Mouse (Mus musculus): ENCODE results near the gene Ankrd11.
"Not testable (repeated sequence)": the region's sequence is repeated elsewhere in the genome, so short reads cannot be mapped to it uniquely, and the experiment has no call there.

The Ankrd11 gene

GRCm38 (mm10) chr8:123040110-123040650, 1.9 kb downstream of the Ankrd11 start:
- in situ Hi-C loops (cut with MboI, MseI), result no loop called here

- in situ Hi-C loops (cut with MboI, MseI), result no loop called here
Measured at GRCm38 (mm10) chr8:123039376-123040109, 2.5 kb downstream of the Ankrd11 start.

GRCm38 (mm10) chr8:123038351-123038750, 3.7 kb downstream of the Ankrd11 start:
- in situ Hi-C loops (cut with MboI, MseI), result no loop called here

GRCm38 (mm10) chr8:123037487-123037886, 4.6 kb downstream of the Ankrd11 start:
- in situ Hi-C loops (cut with MboI, MseI), result no loop called here

DNA sequence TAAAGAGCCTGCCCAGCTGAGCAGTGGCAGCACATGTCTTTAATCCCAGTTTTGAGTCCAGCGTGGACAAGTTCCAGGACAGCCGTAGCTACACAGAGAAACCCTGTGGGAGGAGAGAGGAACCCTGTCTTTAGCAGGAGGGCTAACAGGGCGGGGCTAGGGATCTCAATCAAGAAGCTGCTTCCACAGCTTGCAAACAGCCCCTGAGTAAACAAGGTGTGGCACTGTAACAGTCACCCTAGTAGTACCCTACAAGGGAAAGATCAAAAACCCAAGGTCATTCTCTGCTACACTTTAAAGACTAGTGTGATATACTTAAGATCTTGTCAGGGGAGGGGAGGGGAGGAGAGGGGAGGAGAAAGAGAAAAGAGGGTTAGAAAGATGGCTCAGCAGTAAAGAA, 5.1 kb downstream of the Ankrd11 start:
- in situ Hi-C loops (cut with MboI, MseI), result no loop called here

DNA sequence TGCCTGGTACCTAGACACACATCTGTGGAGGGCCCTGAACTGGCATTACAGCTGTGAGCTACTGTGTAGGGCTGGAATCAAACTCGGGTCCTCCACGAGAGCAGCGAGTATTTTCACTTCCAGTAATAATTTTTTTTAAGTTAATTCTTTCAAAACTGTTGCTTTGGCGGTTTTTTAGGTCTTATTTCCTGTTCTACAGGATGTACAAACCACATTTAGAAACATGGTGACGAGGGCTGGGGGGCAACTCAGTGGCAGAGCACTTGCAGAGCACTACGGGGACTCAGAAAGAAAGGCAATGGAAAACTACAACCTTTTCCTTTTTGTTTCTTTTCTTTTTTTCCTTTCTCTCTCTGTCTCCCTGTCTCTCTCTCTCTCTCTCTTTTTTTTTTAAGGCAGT, 7.9 kb downstream of the Ankrd11 start:
- in situ Hi-C loops (cut with MboI, MseI), result no loop called here

DNA sequence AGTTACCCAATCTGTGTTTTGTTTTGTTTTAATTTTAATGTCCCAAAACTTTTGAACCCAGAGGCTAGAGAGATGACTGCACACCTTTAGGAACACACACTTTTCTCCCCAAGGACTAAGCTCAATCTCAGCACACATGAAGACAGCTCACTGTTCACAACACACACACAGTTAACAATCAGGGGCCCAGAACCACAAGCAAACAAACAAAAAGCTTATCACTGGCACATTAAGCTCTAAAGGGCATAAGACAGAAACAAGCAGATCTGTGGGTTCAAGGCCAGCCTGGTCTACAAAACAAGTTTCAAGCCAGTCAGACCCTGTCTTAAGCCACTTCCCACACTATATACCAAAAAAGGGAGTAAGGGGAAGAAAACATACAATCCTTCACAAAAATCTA, 8.6 kb downstream of the Ankrd11 start:
- in situ Hi-C loops (cut with MboI, MseI), result no loop called here

DNA sequence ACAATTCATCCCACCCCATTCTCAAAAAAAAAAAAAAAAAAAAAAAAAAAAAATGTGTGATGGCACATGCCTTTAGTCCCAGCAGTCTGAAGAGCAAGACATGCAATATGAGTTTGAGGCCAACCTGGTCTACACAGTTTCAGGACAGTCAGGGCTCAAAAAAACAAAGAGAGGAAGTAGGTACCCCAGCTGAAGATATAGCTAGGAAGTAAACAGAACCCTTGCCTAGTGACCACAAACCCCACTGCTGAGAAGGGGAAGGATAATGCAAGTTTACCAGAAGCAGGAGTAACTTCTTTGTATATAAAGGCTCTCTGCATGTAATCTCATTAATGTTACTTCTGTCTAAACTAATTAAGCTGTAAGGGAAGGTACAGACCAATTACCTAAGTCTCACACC, 9.3 kb downstream of the Ankrd11 start:
- in situ Hi-C loops (cut with MboI, MseI), result no loop called here

- in situ Hi-C loops (cut with MboI, MseI), result no loop called here
Measured at GRCm38 (mm10) chr8:123031321-123031978, 10.6 kb downstream of the Ankrd11 start.

DNA sequence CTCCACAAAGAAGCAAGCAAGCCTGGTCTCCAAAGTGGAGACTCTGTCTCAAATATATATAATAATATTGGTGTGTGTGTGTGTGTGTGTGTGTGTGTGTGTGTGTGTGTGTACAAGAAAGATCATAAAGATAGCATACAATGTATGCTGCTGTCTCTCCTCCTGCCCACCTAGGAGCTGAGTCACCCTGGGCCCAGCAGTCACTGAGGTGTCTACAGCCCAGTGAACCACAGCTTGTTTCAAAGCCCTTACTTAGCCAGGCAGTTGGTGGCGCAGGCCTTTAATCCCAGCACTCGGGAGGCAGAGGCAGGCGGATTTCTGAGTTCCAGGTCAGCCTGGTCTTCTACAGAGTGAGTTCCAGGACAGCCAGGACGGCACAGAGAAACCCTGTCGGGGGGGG, 12.0 kb downstream of the Ankrd11 start:
- in situ Hi-C loops (cut with MboI, MseI), result not testable (repeated sequence)

DNA sequence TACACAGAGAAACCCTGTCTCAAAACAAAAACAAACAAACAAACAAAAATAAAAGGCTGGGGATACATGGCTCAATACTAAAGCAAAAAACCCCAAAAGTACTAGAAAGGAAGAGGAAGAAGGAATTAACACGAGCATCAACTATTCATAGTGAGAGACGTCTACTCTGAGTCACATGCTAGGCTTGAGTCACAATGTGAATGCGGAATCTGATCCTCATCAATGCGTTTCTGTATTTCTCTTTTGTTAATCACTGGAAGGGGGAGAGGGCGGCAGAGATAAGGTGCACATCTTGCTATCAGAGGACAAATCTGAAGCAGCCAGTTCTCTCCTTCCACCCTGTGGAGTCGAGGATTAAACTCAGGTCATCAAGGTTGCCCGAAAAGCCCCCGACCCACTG, 14.3 kb downstream of the Ankrd11 start:
- in situ Hi-C loops (cut with MboI, MseI), result no loop called here

DNA sequence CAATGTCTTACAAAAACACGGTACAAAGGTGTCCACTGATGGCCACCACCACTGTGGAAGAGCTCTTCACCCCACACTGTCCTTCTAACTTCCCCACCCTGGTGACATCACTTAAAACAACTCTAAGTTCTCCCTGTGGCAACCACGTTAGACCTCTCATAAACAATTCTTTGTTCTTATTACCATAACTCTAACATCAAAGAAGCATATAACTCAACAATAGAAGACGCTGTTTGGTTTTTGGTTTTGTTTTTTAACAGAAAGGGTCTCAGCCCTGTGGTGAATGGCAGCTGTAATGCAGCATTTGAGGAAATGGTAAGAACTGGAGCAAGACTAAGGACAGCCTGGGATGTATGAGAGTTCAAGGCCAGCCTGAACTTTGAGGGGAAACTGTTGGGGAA, 16.1 kb downstream of the Ankrd11 start:
- in situ Hi-C loops (cut with MboI, MseI), result no loop called here

GRCm38 (mm10) chr8:123024226-123024625, 17.9 kb downstream of the Ankrd11 start:
- in situ Hi-C loops (cut with MboI, MseI), result no loop called here

GRCm38 (mm10) chr8:123022727-123023126, 19.4 kb downstream of the Ankrd11 start:
- in situ Hi-C loops (cut with MboI, MseI), result no loop called here

DNA sequence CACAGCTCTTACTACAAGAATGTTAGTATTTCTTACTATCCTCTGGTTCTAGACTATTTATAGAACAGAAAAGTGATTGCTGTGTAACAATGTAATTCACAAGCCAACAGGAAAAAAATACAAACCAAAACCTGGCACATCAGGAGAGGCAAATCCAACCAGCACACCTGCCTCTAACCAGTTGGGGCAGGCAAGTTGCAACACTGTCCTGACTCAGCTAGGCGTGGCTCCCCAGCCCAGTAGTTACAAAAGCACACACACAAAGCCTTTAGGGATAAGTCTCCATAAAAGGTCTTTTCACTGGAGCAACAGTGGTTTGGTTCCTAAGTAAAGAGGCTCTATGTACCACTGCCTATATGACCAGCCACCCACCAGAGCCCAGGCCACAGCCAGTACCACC, 20.8 kb downstream of the Ankrd11 start:
- in situ Hi-C loops (cut with MboI, MseI), result no loop called here

GRCm38 (mm10) chr8:123020859-123021258, 21.2 kb downstream of the Ankrd11 start:
- in situ Hi-C loops (cut with MboI, MseI), result no loop called here

GRCm38 (mm10) chr8:123020084-123020483, 22.0 kb downstream of the Ankrd11 start:
- in situ Hi-C loops (cut with MboI, MseI), result no loop called here

DNA sequence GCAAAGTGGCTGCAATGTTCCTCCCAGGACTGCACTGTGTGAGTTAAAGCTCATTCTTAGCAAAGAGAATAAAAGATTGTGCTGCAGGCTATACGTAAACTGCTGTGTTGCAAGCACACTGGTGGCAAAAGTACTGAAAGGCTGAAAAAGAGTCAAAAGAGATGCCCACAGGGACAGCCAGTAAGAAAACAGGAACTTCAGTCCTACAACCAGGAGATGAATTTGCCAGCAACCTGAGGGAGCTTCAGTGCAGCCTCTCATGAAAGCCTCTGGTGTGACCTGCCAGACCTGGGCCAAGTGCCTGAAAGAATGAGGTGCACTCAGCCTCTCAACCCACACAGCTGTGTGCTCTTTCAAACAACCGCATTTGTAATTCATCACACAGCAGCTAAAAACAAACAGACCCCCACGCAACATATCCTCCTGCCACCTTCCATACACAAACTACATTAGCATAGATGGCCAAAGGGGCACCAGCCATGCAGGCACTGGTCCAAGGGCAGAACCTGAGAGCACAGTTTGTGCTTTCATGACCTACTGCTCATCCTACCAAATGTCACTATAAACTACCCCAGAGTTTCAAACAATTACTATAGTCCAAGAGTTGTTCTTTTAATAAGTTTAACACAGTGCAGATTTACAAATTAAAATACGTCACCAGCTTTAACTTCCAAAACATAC, 23.5 kb downstream of the Ankrd11 start:
- in situ Hi-C loops (cut with MboI, MseI), result no loop called here

DNA sequence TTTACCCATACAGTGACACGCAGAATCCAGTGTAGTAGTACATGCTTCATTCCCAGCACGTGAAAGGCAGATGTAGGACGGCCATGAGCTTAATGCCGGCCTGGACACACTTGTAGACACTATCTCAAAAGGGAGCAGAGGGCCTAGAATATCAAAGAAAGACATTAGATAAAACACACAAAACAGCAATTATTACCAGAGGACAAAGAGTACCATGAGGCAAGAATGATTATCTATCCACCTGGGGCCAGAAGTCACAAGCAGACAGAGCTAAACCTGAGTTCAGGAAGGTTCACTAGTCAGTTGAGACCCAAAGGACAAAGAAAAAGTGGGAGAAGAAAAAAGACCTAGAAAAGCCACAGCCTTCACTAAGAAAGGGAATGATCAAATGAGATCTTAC, 24.9 kb downstream of the Ankrd11 start:
- in situ Hi-C loops (cut with MboI, MseI), result no loop called here

DNA sequence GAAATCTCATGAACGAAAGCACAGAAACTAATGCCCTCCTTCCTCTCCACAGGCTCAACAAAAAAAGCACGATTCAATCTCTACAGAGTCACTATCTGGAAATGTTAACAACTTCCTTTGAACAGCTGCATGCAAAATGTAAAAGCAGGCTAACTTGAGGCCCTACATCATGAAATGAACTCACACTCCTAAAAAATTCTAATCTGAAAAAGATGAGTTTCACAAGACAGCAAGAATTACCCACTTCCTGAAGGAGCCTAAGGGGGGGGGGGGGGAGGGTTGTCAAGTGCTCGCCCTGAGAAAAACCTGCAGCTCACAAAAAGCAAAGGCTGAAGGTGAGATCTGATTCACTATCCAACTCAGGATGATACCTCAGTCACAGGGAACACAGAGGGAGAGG, 27.0 kb downstream of the Ankrd11 start:
- in situ Hi-C loops (cut with MboI, MseI), result no loop called here

- in situ Hi-C loops (cut with MboI, MseI), result no loop called here
Measured at GRCm38 (mm10) chr8:123014429-123014828, 27.6 kb downstream of the Ankrd11 start.

DNA sequence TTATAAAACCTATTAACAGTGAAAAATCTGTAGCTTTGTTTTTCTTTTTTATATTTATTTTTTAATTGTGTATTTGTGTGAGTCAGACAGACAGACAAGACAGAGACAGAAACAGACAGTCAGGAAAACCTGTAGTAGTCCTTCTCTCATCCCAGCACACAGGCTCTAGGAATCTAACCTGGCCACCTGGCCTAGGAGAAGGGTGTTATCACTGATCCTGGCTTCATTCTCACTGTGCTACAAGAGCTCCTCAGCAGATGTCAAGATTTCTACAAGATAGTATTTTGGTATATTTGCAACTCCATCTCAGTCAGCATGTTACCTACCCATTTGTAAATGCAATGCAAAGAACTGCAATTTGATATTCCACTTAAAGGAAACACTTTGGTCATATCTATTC, 30.8 kb downstream of the Ankrd11 start:
- in situ Hi-C loops (cut with MboI, MseI), result no loop called here

- in situ Hi-C loops (cut with MboI, MseI), result no loop called here
Measured at GRCm38 (mm10) chr8:123005805-123006204, 36.3 kb downstream of the Ankrd11 start.

All from T-helper 17 cell (primary cell).